Mouse (Mus musculus) kidney, embryonic 14.5 days (tissue): ENCODE results near the gene Gtf2h3. TPM values are rescaled to one million over a fixed set of nuclear protein-coding genes. Genes with fewer than 3 reads are reported as not detected.

Experiments
- ATAC-seq: fragments of 200-750 bp; cut with Nextera tagmentation; 2 replicates; pipeline ENCODE4 v1.8.0; 2017; ENCODE audit warnings: moderate number of reproducible peaks, mild to moderate bottlenecking, moderate TSS enrichment, moderate library complexity; ENCODE audit not compliant: low FRiP score, low TSS enrichment
- H3K27ac ChIP-seq: fragments of 300-500 bp; sonication (generic); 2 replicates; pipeline ENCODE4 v1.5.1; 2014; ENCODE audit warnings: low read depth, mild to moderate bottlenecking, low read length, moderate library complexity, mixed read lengths
- H3K27me3 ChIP-seq: fragments of 300-500 bp; sonication (generic); 2 replicates; pipeline ENCODE4 v1.6.1; 2014; ENCODE audit warnings: mild to moderate bottlenecking, low read length; ENCODE audit not compliant: control insufficient read depth, insufficient read depth
- H3K36me3 ChIP-seq: fragments of 300-500 bp; sonication (generic); 2 replicates; pipeline ENCODE4 v1.6.1; 2014; ENCODE audit warnings: low read length, mixed read lengths; ENCODE audit not compliant: control insufficient read depth, insufficient read depth
- H3K4me1 ChIP-seq: fragments of 300-500 bp; sonication (generic); 2 replicates; pipeline ENCODE4 v1.6.1; 2014; ENCODE audit warnings: low read length, mixed read lengths; ENCODE audit not compliant: control insufficient read depth, insufficient read depth
- H3K4me2 ChIP-seq: fragments of 300-500 bp; sonication (generic); replicated peaks from 2 replicates; pipeline ENCODE4 v1.6.1; 2014; ENCODE audit warnings: low read depth, mild to moderate bottlenecking, low read length
- H3K4me3 ChIP-seq: fragments of 300-500 bp; sonication (generic); 2 replicates; pipeline ENCODE4 v1.5.1; 2014; ENCODE audit warnings: mild to moderate bottlenecking, low read length
- H3K9ac ChIP-seq: fragments of 300-500 bp; sonication (generic); 2 replicates; pipeline ENCODE4 v1.6.1; 2014; ENCODE audit warnings: low read depth, mild to moderate bottlenecking, low read length, moderate library complexity
- H3K9me3 ChIP-seq: fragments of 300-500 bp; sonication (generic); 2 replicates; pipeline ENCODE4 v1.6.1; 2016; ENCODE audit warnings: low read length; ENCODE audit not compliant: control insufficient read depth
- WGBS: fragments of 180-500 bp; shearing (Covaris S2); extraction: QIAGEN DNeasy Blood & Tissue Kit; methylation state at CpG from one replicate; pipeline ENCODE4 v1.1.7; 2014; 5-methylcytosine and 5-hydroxymethylcytosine counted together
- polyA plus RNA-seq: library from polyadenylated mRNA; unstranded; fragments of >200 nt; fragmentation: Nextera tagmentation; extraction: Ambion mirVana; gene quantifications from 2 replicates; pipeline ENCODE4 v1.2.1, GENCODE M21; 2014

Gene Gtf2h3
- polyA plus RNA-seq, 1 experiment from 2014 or later, result 79.8 TPM

DNA sequence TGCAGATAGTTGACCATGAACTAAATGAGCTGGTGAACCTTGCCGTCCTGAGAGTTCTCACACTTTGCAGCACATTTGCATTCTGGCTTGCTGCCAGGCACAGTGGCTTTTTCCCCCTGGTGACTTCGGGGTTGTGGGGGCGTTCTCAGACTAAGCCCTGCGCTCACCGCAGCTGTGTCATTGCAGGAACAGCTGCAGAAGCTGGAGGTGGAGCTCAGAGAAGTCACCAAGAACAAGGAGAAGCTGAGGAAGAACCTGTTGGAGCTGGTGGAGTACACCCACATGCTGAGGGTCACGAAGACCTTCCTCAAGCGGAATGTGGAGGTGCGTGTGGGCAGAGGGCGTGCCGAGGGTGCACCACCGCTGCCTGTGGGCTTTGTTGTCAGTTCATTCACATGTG, 58.4 kb downstream of the Gtf2h3 start:
- Histone ChIP-seq H3K4me3 (no peak overlapping the region), H3K9me3 (no peaks in the 10 kb centered on the region), H3K9ac (no peak overlapping the region), H3K4me1 (no peaks in the 10 kb centered on the region), H3K27me3 (no peaks in the 10 kb centered on the region), H3K27ac (no peak overlapping the region), H3K4me2 (no peak overlapping the region), H3K36me3 (peaks cover 86% of the 10 kb centered on the region)
- ATAC-seq, result no peak
- 89% methylated on average over 11 of the region's 11 CpGs for WGBS

DNA sequence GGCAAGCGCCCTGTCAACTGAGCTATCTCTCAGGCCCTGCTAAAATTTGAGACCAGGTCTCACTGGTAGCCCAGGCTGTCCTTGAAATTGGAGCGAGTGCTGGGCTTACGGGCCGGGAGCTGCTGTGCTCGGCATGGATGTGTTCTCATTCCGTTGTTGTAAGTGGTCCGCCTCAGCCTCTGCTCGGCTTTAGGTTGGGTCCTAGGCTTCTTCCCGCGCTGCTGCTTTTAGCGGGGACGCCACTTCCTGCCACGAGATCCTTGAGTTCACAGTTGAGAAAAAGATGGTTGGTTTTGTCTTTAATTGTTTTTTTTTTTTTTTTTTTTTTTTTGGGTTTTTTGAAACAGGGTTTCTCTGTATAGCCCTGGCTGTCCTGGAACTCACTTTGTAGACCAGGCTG, 58.9 kb downstream of the Gtf2h3 start:
- Histone ChIP-seq H3K4me1 (no peaks in the 10 kb centered on the region), H3K4me2 (no peak overlapping the region), H3K9ac (no peak overlapping the region), H3K9me3 (no peaks in the 10 kb centered on the region), H3K36me3 (peaks cover 91% of the 10 kb centered on the region), H3K27ac (no peak overlapping the region), H3K27me3 (no peaks in the 10 kb centered on the region), H3K4me3 (no peak overlapping the region)
- no peak for ATAC-seq
- WGBS, result 97% methylated on average over 13 of the region's 13 CpGs

Other genes with a start within 250 kb of the Gtf2h3 start
- gene Cdk2ap1, start 216.1 kb upstream of the Gtf2h3 start, polyA plus RNA-seq, result 62.3 and 87.0 TPM in 2 replicates
- gene Sbno1, start 153.1 kb upstream of the Gtf2h3 start, polyA plus RNA-seq, result 66.3 and 102 TPM in 2 replicates
- 54.7 and 58.6 TPM in 2 replicates for gene Kmt5a, start 139.2 kb upstream of the Gtf2h3 start, polyA plus RNA-seq
- 29.4 and 31.7 TPM in 2 replicates for gene Rilpl2, start 100.8 kb upstream of the Gtf2h3 start, polyA plus RNA-seq
- 12.8 and 23.8 TPM in 2 replicates for gene Snrnp35, start 96.0 kb upstream of the Gtf2h3 start, polyA plus RNA-seq
- 21.9 and 26.1 TPM in 2 replicates for gene Rilpl1, start 47.7 kb upstream of the Gtf2h3 start, polyA plus RNA-seq
- gene Tmed2, start 38.4 kb upstream of the Gtf2h3 start, polyA plus RNA-seq, result 457 and 564 TPM in 2 replicates
- gene Ddx55, start 26.3 kb upstream of the Gtf2h3 start, polyA plus RNA-seq, result 14.0 and 17.3 TPM in 2 replicates
- 84.8 and 85.1 TPM in 2 replicates for gene Eif2b1, start within 50 bp of the Gtf2h3 start, polyA plus RNA-seq
- gene Atp6v0a2, start 49.4 kb downstream of the Gtf2h3 start, polyA plus RNA-seq, result 28.4 and 51.6 TPM in 2 replicates
- gene Dnah10, start 145.9 kb downstream of the Gtf2h3 start, polyA plus RNA-seq, result 0.13 and 0.14 TPM in 2 replicates